Mouse (Mus musculus) heart, embryonic 11.5 days (tissue): ENCODE measurements around the gene Fnbp1. TPM values are rescaled to one million over a fixed set of nuclear protein-coding genes. Genes with fewer than 3 reads are reported as not detected.

Experiments
- ATAC-seq: fragments of 200-750 bp; cut with Nextera tagmentation; replicated peaks from 2 replicates; pipeline ENCODE4 v1.8.0; 2017; ENCODE audit warnings: moderate library complexity; ENCODE audit not compliant: insufficient number of reproducible peaks, low FRiP score, low TSS enrichment
- H3K27ac ChIP-seq: fragments of 300-500 bp; sonication (generic); 2 replicates; pipeline ENCODE4 v1.5.1; 2014; ENCODE audit warnings: mild to moderate bottlenecking, low read depth, low read length
- H3K27me3 ChIP-seq: fragments of 300-500 bp; sonication (generic); 2 replicates; pipeline ENCODE4 v1.6.1; 2014; ENCODE audit warnings: mild to moderate bottlenecking, low read length, mixed read lengths; ENCODE audit not compliant: control insufficient read depth, insufficient read depth
- H3K36me3 ChIP-seq: fragments of 300-500 bp; sonication (generic); 2 replicates; pipeline ENCODE4 v1.6.1; 2014; ENCODE audit warnings: mild to moderate bottlenecking, low read length, moderate library complexity, mixed read lengths; ENCODE audit not compliant: control insufficient read depth, insufficient read depth
- H3K4me1 ChIP-seq: fragments of 300-500 bp; sonication (generic); 2 replicates; pipeline ENCODE4 v1.6.1; 2014; ENCODE audit warnings: low read length; ENCODE audit not compliant: control insufficient read depth, insufficient read depth
- H3K4me2 ChIP-seq: fragments of 300-500 bp; sonication (generic); 2 replicates; pipeline ENCODE4 v1.6.1; 2014; ENCODE audit warnings: mild to moderate bottlenecking, moderate library complexity
- H3K4me3 ChIP-seq: fragments of 300-500 bp; sonication (generic); 2 replicates; pipeline ENCODE4 v1.5.1; 2014; ENCODE audit warnings: low read depth, low read length
- H3K9ac ChIP-seq: fragments of 300-500 bp; sonication (generic); 2 replicates; pipeline ENCODE4 v1.6.1; 2014; ENCODE audit warnings: mild to moderate bottlenecking, low read depth, low read length, moderate library complexity
- H3K9me3 ChIP-seq: fragments of 300-500 bp; sonication (generic); replicated peaks from 2 replicates; pipeline ENCODE4 v1.6.1; 2016; ENCODE audit warnings: low read length; ENCODE audit not compliant: control insufficient read depth
- WGBS: fragments of 180-500 bp; shearing (Covaris S2); extraction: QIAGEN DNeasy Blood & Tissue Kit; methylation state at CpG from one replicate; pipeline ENCODE4 v1.1.7; 2014; ENCODE audit not compliant: insufficient replicate concordance; 5-methylcytosine and 5-hydroxymethylcytosine counted together
- polyA plus RNA-seq: library from polyadenylated mRNA; unstranded; fragments of >200 nt; fragmentation: Nextera tagmentation; extraction: Ambion mirVana; gene quantifications from 2 replicates; pipeline ENCODE4 v1.2.1, GENCODE M21; 2014

The Fnbp1 gene
- polyA plus RNA-seq, 1 experiment from 2014 or later: 19.5 TPM

DNA sequence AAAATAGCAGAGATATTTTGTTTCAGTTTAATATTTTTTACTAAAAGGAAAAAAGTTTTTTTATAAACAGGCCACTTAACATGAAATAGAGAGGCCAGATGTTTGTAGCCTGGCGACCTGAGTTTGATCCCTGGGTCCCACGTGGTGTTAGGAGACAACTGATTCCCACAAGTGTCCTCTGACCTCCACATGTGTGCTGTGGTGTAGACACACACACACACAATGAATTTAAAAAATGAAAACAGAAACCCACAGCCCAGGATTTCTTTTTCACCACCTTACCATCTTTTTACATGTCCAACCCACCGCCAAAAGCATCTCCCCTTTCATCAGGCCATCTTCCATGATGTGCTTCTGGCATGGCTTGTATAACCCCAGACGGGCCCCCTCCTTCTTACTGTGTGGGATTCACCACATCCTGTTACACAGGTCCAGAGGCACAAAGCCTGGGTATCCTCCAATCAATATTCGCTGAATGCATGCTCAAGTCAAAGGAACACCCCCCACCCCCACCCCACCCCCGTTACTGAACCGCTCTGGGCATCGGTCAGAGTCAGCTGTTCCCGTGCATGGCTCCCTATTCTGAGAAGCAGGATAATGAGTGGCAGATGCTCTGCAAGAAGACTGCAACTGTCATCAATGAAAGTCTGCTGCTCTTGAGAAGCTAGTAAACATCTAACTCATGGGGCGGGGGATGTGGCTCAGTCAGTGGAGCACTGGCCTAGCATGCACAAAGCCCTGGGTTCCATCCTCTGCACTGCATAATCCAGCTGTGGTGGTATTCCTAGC, 25.7 kb downstream of the Fnbp1 start:
- H3K4me2 ChIP-seq: no peak overlapping the region
- H3K4me1 ChIP-seq: peaks cover 18% of the 10 kb centered on the region
- H3K9me3 ChIP-seq: no peaks in the 10 kb centered on the region
- H3K9ac ChIP-seq: no peak overlapping the region
- 73% methylated on average over 10 of the region's 10 CpGs for WGBS
- H3K36me3 ChIP-seq: peaks cover 5% of the 10 kb centered on the region; the same call in 1 of the 2 replicates
- H3K4me3 ChIP-seq: no peak overlapping the region
- no peaks in the 10 kb centered on the region for H3K27me3 ChIP-seq
- ATAC-seq: 0 out of 2 replicates have a peak, but pooled peaks have one; percentile 22
- no peak overlapping the region for H3K27ac ChIP-seq

DNA sequence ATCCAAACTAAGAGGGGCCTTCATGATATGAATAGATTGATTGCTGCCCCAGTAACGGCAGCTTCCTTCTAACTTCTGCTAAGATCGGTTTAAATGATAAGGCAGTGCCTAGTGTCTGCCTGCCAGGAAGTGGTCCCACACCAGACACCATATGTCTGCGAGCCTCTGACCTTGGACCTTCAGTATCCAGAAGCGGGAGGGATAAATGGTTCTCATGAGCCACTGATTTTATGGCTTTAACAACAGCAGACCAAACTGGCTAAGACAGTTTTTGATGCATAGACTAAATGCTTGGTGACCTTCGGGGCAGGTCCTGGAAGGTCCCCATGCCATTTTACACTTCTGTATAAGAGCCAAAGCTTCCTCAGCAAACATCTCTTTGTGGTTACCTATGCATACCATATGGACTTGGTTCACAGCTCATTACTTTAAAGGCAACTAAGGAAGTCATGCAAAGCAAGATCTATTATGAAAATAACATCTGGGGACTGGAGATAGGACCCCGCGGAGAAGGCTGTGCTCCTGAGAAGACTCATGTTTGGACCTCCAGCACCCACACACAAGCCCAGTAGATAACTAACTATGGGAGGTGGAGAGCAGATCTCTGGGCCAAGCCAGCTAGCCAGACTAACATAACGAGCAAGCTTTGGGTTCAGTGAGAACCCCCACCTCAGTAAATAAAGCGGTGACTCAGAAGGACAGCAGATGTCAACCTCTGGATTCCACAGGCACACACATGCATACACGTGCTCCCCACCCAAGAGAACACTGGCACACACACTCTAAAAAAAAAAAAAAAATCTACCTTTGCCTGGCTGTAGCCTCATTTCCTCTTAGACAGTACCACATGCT, 26.5 kb downstream of the Fnbp1 start:
- 61% methylated on average over 10 of the region's 10 CpGs for WGBS
- Histone ChIP-seq H3K27ac (no peak overlapping the region), H3K4me3 (no peak overlapping the region), H3K4me2 (no peak overlapping the region), H3K9ac (no peak overlapping the region), H3K4me1 (peaks cover 18% of the 10 kb centered on the region), H3K9me3 (no peaks in the 10 kb centered on the region), H3K27me3 (no peaks in the 10 kb centered on the region), H3K36me3 (peaks cover 5% of the 10 kb centered on the region; the same call in 1 of the 2 replicates)
- ATAC-seq: no peak

DNA sequence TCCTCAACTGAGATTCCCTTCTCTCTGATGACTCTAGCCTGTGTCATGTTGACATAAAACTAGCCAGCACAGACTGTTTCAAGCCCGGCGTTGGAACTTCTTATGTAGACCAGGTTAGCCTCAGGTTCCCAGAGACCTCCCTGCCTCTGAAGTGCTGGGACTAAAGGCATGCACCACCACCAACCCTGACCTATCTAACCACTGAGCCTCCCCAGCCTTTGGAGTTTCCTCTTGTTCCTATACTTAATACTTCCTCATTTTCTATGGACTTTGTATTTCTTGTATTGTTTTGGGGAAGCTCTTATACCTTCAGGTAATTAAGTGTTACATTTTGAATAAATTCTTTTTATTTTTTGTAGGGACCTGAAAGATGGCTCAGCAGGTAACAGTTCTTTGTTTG, 27.6 kb downstream of the Fnbp1 start:
- H3K4me1 ChIP-seq: peaks cover 18% of the 10 kb centered on the region
- no peak overlapping the region for H3K27ac ChIP-seq
- H3K4me3 ChIP-seq: no peak overlapping the region
- H3K9ac ChIP-seq: no peak overlapping the region
- no peaks in the 10 kb centered on the region for H3K27me3 ChIP-seq
- H3K4me2 ChIP-seq: no peak overlapping the region
- H3K9me3 ChIP-seq: no peaks in the 10 kb centered on the region
- H3K36me3 ChIP-seq: peaks cover 5% of the 10 kb centered on the region; the same call in 1 of the 2 replicates
- ATAC-seq: no peak
- WGBS: 88% methylated on average over 2 of the region's 2 CpGs

DNA sequence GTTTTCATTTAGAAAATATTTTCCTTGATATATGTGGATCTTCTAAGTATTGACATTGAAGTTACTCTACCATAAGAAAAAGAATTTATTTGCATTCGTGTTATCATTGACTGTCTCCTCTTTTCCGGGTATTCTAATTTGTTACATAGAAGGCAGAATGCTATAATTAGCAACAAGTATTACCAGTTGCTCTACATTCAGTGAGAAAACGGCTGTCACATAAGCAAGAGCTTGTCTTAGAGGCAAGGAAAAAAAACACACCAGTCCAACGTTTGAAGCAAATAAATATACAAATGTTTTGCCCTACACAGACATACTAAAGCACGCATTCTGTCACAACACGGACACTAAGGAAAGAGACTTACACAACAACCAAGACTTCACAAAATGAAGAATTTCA, 30.1 kb downstream of the Fnbp1 start:
- Histone ChIP-seq H3K36me3 (peaks cover 5% of the 10 kb centered on the region; the same call in 1 of the 2 replicates), H3K4me2 (no peak overlapping the region), H3K27me3 (no peaks in the 10 kb centered on the region), H3K9me3 (no peaks in the 10 kb centered on the region), H3K4me1 (peaks cover 33% of the 10 kb centered on the region), H3K4me3 (no peak overlapping the region), H3K27ac (no peak overlapping the region), H3K9ac (no peak overlapping the region)
- WGBS: 70% methylated on average over 6 of the region's 6 CpGs
- ATAC-seq: no peak

DNA sequence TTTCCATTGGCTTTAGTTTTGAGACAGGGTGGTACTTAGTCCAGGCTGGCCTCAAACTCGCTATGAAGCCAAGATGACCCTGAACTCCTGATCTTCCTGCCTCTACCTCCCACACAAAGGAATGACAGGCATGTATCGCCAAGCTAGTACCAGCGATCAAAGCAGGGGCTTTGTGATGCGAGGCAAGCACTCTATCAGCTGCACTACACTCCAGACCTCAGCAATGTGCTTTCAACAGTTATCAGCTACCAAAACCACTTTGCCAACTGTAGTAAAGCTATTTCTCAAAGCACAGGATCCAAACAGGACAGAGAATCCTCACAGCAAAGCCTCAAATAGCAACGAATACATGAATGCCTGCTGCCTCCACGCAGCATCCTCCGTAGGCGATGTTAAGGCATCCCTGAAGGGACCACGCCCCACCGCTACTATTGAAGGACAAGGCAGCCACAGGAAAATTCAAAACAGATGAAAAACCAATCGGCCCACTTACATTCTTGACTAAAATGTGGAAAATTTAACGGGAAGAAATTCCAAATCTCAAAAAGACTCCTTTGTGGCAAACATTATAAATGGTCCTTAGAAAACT, 31.8 kb downstream of the Fnbp1 start:
- Histone ChIP-seq H3K4me1 (peaks cover 31% of the 10 kb centered on the region), H3K27ac (no peak overlapping the region), H3K36me3 (peaks cover 5% of the 10 kb centered on the region; the same call in 1 of the 2 replicates), H3K9me3 (no peaks in the 10 kb centered on the region), H3K9ac (no peak overlapping the region), H3K27me3 (no peaks in the 10 kb centered on the region), H3K4me2 (no peak overlapping the region), H3K4me3 (no peak overlapping the region)
- WGBS: 51% methylated on average over 12 of the region's 12 CpGs
- no peak for ATAC-seq

DNA sequence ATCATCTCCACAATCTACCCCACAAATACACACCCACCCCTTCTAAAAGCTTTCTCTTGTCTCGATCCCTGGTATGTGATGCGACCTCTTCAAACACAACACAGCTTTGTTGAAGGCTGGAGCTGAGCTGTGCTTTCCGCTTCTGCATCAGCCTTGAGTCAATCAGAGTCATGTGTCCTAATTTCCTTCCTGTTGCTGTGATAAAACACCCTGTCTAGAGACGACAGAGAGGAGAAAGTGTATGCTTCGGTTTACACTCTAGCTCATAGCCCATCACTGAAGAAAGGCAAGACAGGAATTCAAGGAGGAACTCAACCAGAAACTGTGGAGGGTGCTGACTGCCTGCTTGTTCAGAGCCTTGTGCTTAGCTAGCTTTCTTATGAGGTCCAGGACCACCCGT, 33.6 kb downstream of the Fnbp1 start:
- Histone ChIP-seq H3K9me3 (no peaks in the 10 kb centered on the region), H3K4me1 (peaks cover 32% of the 10 kb centered on the region), H3K4me3 (no peak overlapping the region), H3K36me3 (no peaks in the 10 kb centered on the region), H3K4me2 (no peak overlapping the region), H3K27ac (no peak overlapping the region), H3K27me3 (no peaks in the 10 kb centered on the region), H3K9ac (no peak overlapping the region)
- 49% methylated on average over 6 of the region's 6 CpGs for WGBS
- no peak for ATAC-seq

DNA sequence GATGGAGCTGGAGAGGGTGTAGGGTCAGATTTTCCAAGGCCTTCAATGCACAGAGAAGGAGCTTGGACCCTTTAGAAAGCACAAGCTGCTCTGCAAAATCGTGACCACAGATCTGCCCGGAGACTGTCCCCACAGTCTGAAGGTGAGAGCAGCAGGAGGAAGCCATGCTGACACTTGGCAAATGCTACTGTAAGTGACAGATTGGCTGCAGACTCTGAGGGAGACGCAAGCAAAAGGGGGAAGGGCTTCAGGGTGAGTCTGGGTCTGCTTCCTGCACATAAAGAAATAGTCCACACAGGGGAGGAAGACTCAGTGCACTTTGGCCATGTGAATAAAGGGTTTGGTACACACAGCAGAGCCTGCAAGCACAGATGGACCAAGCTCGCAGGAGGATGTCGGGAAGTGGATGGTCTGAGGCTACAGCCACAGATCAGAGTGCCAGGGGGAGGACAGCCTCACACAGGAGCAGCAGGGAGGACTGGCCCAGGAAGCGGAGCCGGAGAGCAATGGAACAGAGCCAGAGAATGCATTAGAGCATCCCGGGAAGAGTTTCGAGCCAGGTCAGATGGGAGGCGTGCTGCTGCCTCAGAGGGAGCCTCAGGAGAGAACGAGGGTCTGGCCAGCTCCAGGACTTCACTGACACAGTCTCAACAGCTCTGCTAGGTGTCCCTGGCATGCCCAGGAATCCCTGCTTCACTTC, 35.0 kb downstream of the Fnbp1 start:
- Histone ChIP-seq H3K4me2 (peak overlapping the region; percentile 45), H3K36me3 (no peaks in the 10 kb centered on the region), H3K4me1 (peaks cover 32% of the 10 kb centered on the region), H3K9me3 (no peaks in the 10 kb centered on the region), H3K4me3 (no peak overlapping the region), H3K27ac (peak overlapping the region; percentile 75), H3K27me3 (no peaks in the 10 kb centered on the region), H3K9ac (peak overlapping the region; percentile 56)
- no peak; the same call in 1 of the 2 replicates for ATAC-seq
- 17% methylated on average over 11 of the region's 11 CpGs for WGBS

DNA sequence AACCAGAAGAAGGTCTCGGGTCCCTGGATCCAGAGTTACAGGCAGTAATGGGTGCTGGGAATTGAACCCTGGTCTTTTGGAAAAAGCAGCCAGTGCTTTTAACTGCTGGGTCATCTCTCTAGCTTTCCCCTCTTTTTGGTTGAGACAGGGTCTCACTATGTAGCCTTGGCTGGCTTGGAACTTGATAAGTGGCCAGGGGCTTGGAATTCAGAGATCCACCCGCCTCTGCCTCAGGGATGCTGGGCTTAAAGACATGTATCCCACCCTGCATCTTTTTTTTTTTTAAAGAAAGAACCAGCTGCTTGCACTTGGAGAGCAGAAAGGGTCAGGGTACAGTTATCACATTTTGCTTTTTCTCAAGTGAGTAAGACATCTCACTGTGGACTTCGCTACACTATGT, 35.8 kb downstream of the Fnbp1 start:
- no peaks in the 10 kb centered on the region for H3K36me3 ChIP-seq
- no peak overlapping the region for H3K27ac ChIP-seq
- WGBS: 77% methylated on average over 3 of the region's 3 CpGs
- no peaks in the 10 kb centered on the region for H3K27me3 ChIP-seq
- peaks cover 35% of the 10 kb centered on the region for H3K4me1 ChIP-seq
- ATAC-seq: no peak
- no peaks in the 10 kb centered on the region for H3K9me3 ChIP-seq
- no peak overlapping the region for H3K4me2 ChIP-seq
- no peak overlapping the region for H3K4me3 ChIP-seq
- no peak overlapping the region for H3K9ac ChIP-seq
